Mouse (Mus musculus): ENCODE results near the gene Bcs1l.
A peak's percentile ranks its signal among the peaks of the same experiment; 100 is the strongest.

Bcs1l gene

GRCm38 (mm10) chr1:74587773-74588445 is at the start of gene Bcs1l, which contains the start of gene Zfp142:
Gene Bcs1l, plus strand, starts transcription at chr1:74588289.
Gene Zfp142, minus strand, starts transcription at chr1:74588246.
- DNase-seq (ENCODE audit: low spot score) = peak; percentile 99

GRCm38 (mm10) chr1:74538650-74539049 is 49.4 kb upstream of the Bcs1l start:
- DNase-seq (ENCODE audit: low spot score) = no peak

GRCm38 (mm10) chr1:74542451-74542961 is 45.6 kb upstream of the Bcs1l start, which contains the start of gene Plcd4:
Gene Plcd4, plus strand, starts transcription at chr1:74542888.
- no peak for DNase-seq (ENCODE audit: low spot score)

- DNase-seq (ENCODE audit: low spot score) = no peak
Measured at GRCm38 (mm10) chr1:74544184-74544583, 43.9 kb upstream of the Bcs1l start, which contains the start of gene Usp37. Gene Usp37, minus strand, starts transcription at chr1:74544284.

- no peak for DNase-seq (ENCODE audit: low spot score)
Measured at GRCm38 (mm10) chr1:74559061-74559460, 29.0 kb upstream of the Bcs1l start.

- DNase-seq (ENCODE audit: low spot score) = no peak
Measured at GRCm38 (mm10) chr1:74565834-74566233, 22.3 kb upstream of the Bcs1l start.

GRCm38 (mm10) chr1:74569739-74570719 is 18.1 kb upstream of the Bcs1l start:
- DNase-seq (ENCODE audit: low spot score) = no peak

- DNase-seq (ENCODE audit: low spot score) = no peak
Measured at GRCm38 (mm10) chr1:74582621-74583020, 5.5 kb upstream of the Bcs1l start.

- no peak for DNase-seq (ENCODE audit: low spot score)
Measured at GRCm38 (mm10) chr1:74584616-74585398, 3.3 kb upstream of the Bcs1l start.

- DNase-seq (ENCODE audit: low spot score) = no peak
Measured at GRCm38 (mm10) chr1:74587233-74587772, 786 bp upstream of the Bcs1l start.

GRCm38 (mm10) chr1:74594434-74594833 is 6.3 kb downstream of the Bcs1l start:
- no peak for DNase-seq (ENCODE audit: low spot score)

- DNase-seq (ENCODE audit: low spot score) = no peak
Measured at GRCm38 (mm10) chr1:74600501-74601266, 12.6 kb downstream of the Bcs1l start.

- DNase-seq (ENCODE audit: low spot score) = peak; percentile 84
Measured at GRCm38 (mm10) chr1:74601267-74601962, 13.3 kb downstream of the Bcs1l start, which contains the start of the genes Rnf25 and Stk36. Gene Rnf25, minus strand, starts transcription at chr1:74601397. Gene Stk36, plus strand, starts transcription at chr1:74601445.

GRCm38 (mm10) chr1:74624183-74624582 is 36.1 kb downstream of the Bcs1l start:
- no peak for DNase-seq (ENCODE audit: low spot score)

GRCm38 (mm10) chr1:74626076-74626475 is 38.0 kb downstream of the Bcs1l start:
- DNase-seq (ENCODE audit: low spot score) = no peak

GRCm38 (mm10) chr1:74628001-74628400 is 39.9 kb downstream of the Bcs1l start:
- no peak for DNase-seq (ENCODE audit: low spot score)

- no peak for DNase-seq (ENCODE audit: low spot score)
Measured at GRCm38 (mm10) chr1:74632734-74633133, 44.6 kb downstream of the Bcs1l start.
